Mouse (Mus musculus): ENCODE data around the gene Kiss1r. TPM values are rescaled to one million over a fixed set of nuclear protein-coding genes. Genes with fewer than 3 reads are reported as not detected.
"Not testable (repeated sequence)": the region's sequence is repeated elsewhere in the genome, so short reads cannot be mapped to it uniquely, and the experiment has no call there.

Gene Kiss1r
- under 1 TPM; 0.17 to 0.22 TPM for total RNA-seq (2021)

GRCm38 (mm10) chr10:79916808-79917531, at the start of gene Kiss1r:
Gene Kiss1r (plus strand): TSS chr10:79916971.
- DNase-seq = peak; percentile 90 to 91
- intact Hi-C loops (cut with DNase I) = loop anchor here (5.0 kb wide), 1 partner anchor 35 kb away; no protein-coding TSS in a partner anchor

- DNase-seq = no peak
- intact Hi-C loops (cut with DNase I) = no loop called here
Observed at GRCm38 (mm10) chr10:79871845-79872244, 44.9 kb upstream of the Kiss1r start.

- intact Hi-C loops (cut with DNase I) = no loop called here
- no peak for DNase-seq
Observed at GRCm38 (mm10) chr10:79872862-79873261, 43.9 kb upstream of the Kiss1r start.

GRCm38 (mm10) chr10:79873313-79873712, 43.5 kb upstream of the Kiss1r start:
- DNase-seq = no peak
- intact Hi-C loops (cut with DNase I) = no loop called here

GRCm38 (mm10) chr10:79873715-79874289, 43.0 kb upstream of the Kiss1r start:
- no peak for DNase-seq
- intact Hi-C loops (cut with DNase I) = no loop called here

- DNase-seq = no peak
- intact Hi-C loops (cut with DNase I) = no loop called here
Observed at GRCm38 (mm10) chr10:79874290-79874862, 42.4 kb upstream of the Kiss1r start, which contains the start of the genes Prtn3 and Plppr3. Gene Prtn3 (plus strand): TSS chr10:79874476. Gene Plppr3 (minus strand): TSS chr10:79874634.

GRCm38 (mm10) chr10:79877174-79877573, 39.6 kb upstream of the Kiss1r start:
- DNase-seq = no peak
- intact Hi-C loops (cut with DNase I) = no loop called here

- no peak for DNase-seq
- intact Hi-C loops (cut with DNase I) = no loop called here
Observed at GRCm38 (mm10) chr10:79877757-79878156, 39.0 kb upstream of the Kiss1r start.

- intact Hi-C loops (cut with DNase I) = no loop called here
- no peak for DNase-seq
Observed at GRCm38 (mm10) chr10:79879527-79879926, 37.2 kb upstream of the Kiss1r start.

GRCm38 (mm10) chr10:79880721-79881120, 36.0 kb upstream of the Kiss1r start:
- no peak for DNase-seq
- intact Hi-C loops (cut with DNase I) = loop anchor here (5.0 kb wide), 2 partner anchors 37 to 43 kb away; partner anchors contain the start of gene Kiss1r

- no peak for DNase-seq
Observed at GRCm38 (mm10) chr10:79881981-79882380, 34.8 kb upstream of the Kiss1r start.

GRCm38 (mm10) chr10:79883297-79884084, 33.3 kb upstream of the Kiss1r start:
- DNase-seq = peak; percentile 78 to 91
- intact Hi-C loops (cut with DNase I) = loop anchor here (5.0 kb wide), 2 partner anchors 34 to 46 kb away; partner anchors contain the start of gene Kiss1r

More at GRCm38 (mm10) chr10:79881981-79882380, 34.8 kb upstream of the Kiss1r start:
- intact Hi-C loops (cut with DNase I) = loop anchor here (5.0 kb wide), 2 partner anchors 35 to 45 kb away; partner anchors contain the start of gene Kiss1r

GRCm38 (mm10) chr10:79884446-79884845, 32.3 kb upstream of the Kiss1r start:
- intact Hi-C loops (cut with DNase I) = loop anchor here (5.0 kb wide), 2 partner anchors 33 to 47 kb away; partner anchors contain the start of gene Kiss1r
- peak; percentile 75 to 80 for DNase-seq

GRCm38 (mm10) chr10:79884938-79885337, 31.8 kb upstream of the Kiss1r start:
- DNase-seq = not testable (repeated sequence)
- intact Hi-C loops (cut with DNase I) = loop anchor here (5.0 kb wide), 2 partner anchors 32 to 48 kb away; partner anchors contain the start of gene Kiss1r

- DNase-seq = no peak
- intact Hi-C loops (cut with DNase I) = no loop called here
Observed at GRCm38 (mm10) chr10:79886054-79886453, 30.7 kb upstream of the Kiss1r start, which contains the start of gene Elane. Gene Elane (plus strand): TSS chr10:79886247.

GRCm38 (mm10) chr10:79886611-79887010, 30.2 kb upstream of the Kiss1r start:
- intact Hi-C loops (cut with DNase I) = no loop called here
- DNase-seq = no peak

GRCm38 (mm10) chr10:79889386-79889785, 27.4 kb upstream of the Kiss1r start:
- no peak for DNase-seq
- intact Hi-C loops (cut with DNase I) = no loop called here

GRCm38 (mm10) chr10:79890670-79891069, 26.1 kb upstream of the Kiss1r start, which contains the start of gene Cfd:
Gene Cfd (plus strand): TSS chr10:79890853.
- intact Hi-C loops (cut with DNase I) = no loop called here
- no peak for DNase-seq

GRCm38 (mm10) chr10:79892451-79893118, 24.2 kb upstream of the Kiss1r start:
- intact Hi-C loops (cut with DNase I) = loop anchor here (1.0 kb wide), 2 partner anchors 33 to 66 kb away; no protein-coding TSS in a partner anchor
- DNase-seq = peak; percentile 70 to 87

- no peak for DNase-seq
- intact Hi-C loops (cut with DNase I) = no loop called here
Observed at GRCm38 (mm10) chr10:79896306-79896705, 20.5 kb upstream of the Kiss1r start.
